Mouse (Mus musculus) C2C12 (cell line): ENCODE measurements around the gene Trub2.

Experiments used
- CTCF ChIP-seq: IDR thresholded peaks from one replicate; pipeline ENCODE4 v1.5.1; 2011; ENCODE audit not compliant: control insufficient read depth, insufficient read depth, insufficient read length
- MAX ChIP-seq: IDR thresholded peaks from one replicate; pipeline ENCODE4 v1.6.1; 2011; ENCODE audit warnings: mild to moderate bottlenecking, control low read depth
- MYOG ChIP-seq: IDR thresholded peaks from one replicate; pipeline ENCODE4 v1.6.1; 2011; ENCODE audit not compliant: control insufficient read depth, insufficient read length; ENCODE audit errors: extremely low read depth
- USF1 ChIP-seq: IDR thresholded peaks from one replicate; pipeline ENCODE4 v1.6.1; 2011; ENCODE audit warnings: low read depth, mild to moderate bottlenecking, control low read depth, moderate library complexity

DNA sequence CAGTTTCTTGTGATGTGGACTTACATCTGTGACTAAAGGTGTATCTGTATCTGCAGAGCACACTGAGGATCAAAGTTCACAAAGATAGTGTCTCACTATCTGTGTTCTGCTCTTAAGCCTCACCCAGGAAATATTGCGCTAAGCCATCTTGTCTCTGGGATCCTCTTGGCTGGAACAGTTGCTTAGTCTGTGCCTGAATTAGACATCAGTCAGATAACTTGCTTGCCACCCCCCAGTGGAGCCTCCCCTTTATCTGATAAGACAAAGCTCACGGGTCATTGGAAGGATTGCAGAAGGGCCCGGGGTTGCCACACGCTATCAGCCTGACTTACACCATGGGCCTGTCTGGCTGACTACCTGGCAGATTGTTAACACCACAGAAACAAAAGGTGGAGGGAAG, 15.0 kb downstream of the Trub2 start:
- TF ChIP-seq CTCF (no peak), MAX (no peak), USF1 (no peak), MYOG (no peak)
